Mouse (Mus musculus): ENCODE data around the gene Lrig2.

- TF ChIP-seq CTCF (IDR thresholded peaks at IDR 0.05; ENCODE audit: control insufficient read depth, insufficient read depth, insufficient read length) (no peak), USF1 (IDR thresholded peaks at IDR 0.05; ENCODE audit: low read depth) (no peak), CEBPB (IDR thresholded peaks at IDR 0.05; ENCODE audit: low read depth) (no peak), FOSL1 (IDR thresholded peaks at IDR 0.05; ENCODE audit: insufficient read depth, low read length, poor library complexity, severe bottlenecking) (no peak)
These were observed 161.9 kb downstream of the Lrig2 start for GRCm38 (mm10) chr3:104349847-104350228.

Data from C2C12 (cell line).